Mouse (Mus musculus) CH12.LX (cell line): ENCODE measurements at regions not wholly inside any gene's neighbourhood (a gene's known extent, or its start where the extent isn't known, plus 50 kb on each side); places are given as distances from the start of the nearest gene placed in this dataset.

Experiments used
- DNase-seq: peaks from one replicate; pipeline ENCODE4 v3.0.0-alpha.2; 2013; ENCODE audit errors: extremely low read depth
- H3K27ac ChIP-seq: 2 replicates; pipeline ENCODE4 v1.5.1; 2012; ENCODE audit warnings: low read depth, mild to moderate bottlenecking, control low read depth, moderate library complexity; ENCODE audit not compliant: insufficient read depth
- H3K27me3 ChIP-seq: replicated peaks from 2 replicates; pipeline ENCODE3; 2012; ENCODE audit warnings: inconsistent platforms
- H3K36me3 ChIP-seq, 2 experiments: replicated peaks in 1 of 2; 2 replicates each; pipeline versions ENCODE3 to v1.6.1; 2012; ENCODE audit warnings: inconsistent platforms in 1 of 2, low read length in 1 of 2, mild to moderate bottlenecking in 1 of 2, mixed read lengths in 1 of 2, moderate library complexity in 1 of 2; ENCODE audit not compliant: control insufficient read depth in 1 of 2, insufficient read depth in 1 of 2
- H3K4me1 ChIP-seq, 2 experiments: 2 replicates each; pipeline ENCODE4 v1.6.1; 2012; ENCODE audit warnings: inconsistent platforms in 1 of 2, moderate library complexity in 1 of 2; ENCODE audit not compliant: insufficient read depth in 2 of 2, control insufficient read depth in 1 of 2
- H3K4me2 ChIP-seq: 2 replicates; pipeline ENCODE4 v1.6.1; 2012; ENCODE audit warnings: low read depth, mild to moderate bottlenecking, control low read depth; ENCODE audit not compliant: poor library complexity, insufficient read depth, severe bottlenecking
- H3K4me3 ChIP-seq, 3 experiments: fragments of 150-350 bp in 1 of 3; sonication (generic) in 1 of 3; replicated peaks in 1 of 3; 2 replicates each; pipeline versions ENCODE3 to v1.5.1; 2011 to 2012; ENCODE audit warnings: low read depth in 2 of 3, low read length in 2 of 3, mild to moderate bottlenecking in 2 of 3, moderate library complexity in 2 of 3, control low read depth in 1 of 3, improper control_type of control experiment in 1 of 3, inconsistent platforms in 1 of 3, mixed read lengths in 1 of 3; ENCODE audit not compliant: poor library complexity in 1 of 3
- H3K79me2 ChIP-seq: replicated peaks from 2 replicates; pipeline ENCODE4 v1.6.1; 2012; ENCODE audit warnings: mild to moderate bottlenecking, moderate library complexity; ENCODE audit not compliant: control insufficient read depth, poor library complexity, insufficient read depth, severe bottlenecking; ENCODE audit errors: extremely low read depth
- H3K9ac ChIP-seq: 2 replicates; pipeline ENCODE4 v1.6.1; 2012; ENCODE audit warnings: low read depth, mild to moderate bottlenecking, control low read depth, moderate library complexity; ENCODE audit not compliant: insufficient read depth
- H3K9me3 ChIP-seq: replicated peaks from 2 replicates; pipeline ENCODE3; 2012; ENCODE audit warnings: low read length, inconsistent platforms, mixed read lengths
- BHLHE40 ChIP-seq: IDR thresholded peaks from 2 replicates; pipeline ENCODE4 v1.6.1; 2011; ENCODE audit warnings: mild to moderate bottlenecking, low read depth, low read length, improper control_type of control experiment
- CHD2 ChIP-seq: IDR thresholded peaks from 2 replicates; pipeline ENCODE4 v1.6.1; 2011; ENCODE audit warnings: low read length, improper control_type of control experiment
- CTCF ChIP-seq, 2 experiments: IDR thresholded peaks in 1 of 2; conservative IDR thresholded peaks in 1 of 2; 2 replicates each; pipeline ENCODE4 v1.5.1; 2011 to 2012; ENCODE audit warnings: low read depth in 2 of 2, low read length in 2 of 2, improper control_type of control experiment in 1 of 2, inconsistent platforms in 1 of 2, mild to moderate bottlenecking in 1 of 2, moderate library complexity in 1 of 2
- ELF1 ChIP-seq: IDR thresholded peaks from 2 replicates; pipeline ENCODE4 v1.6.1; 2014; ENCODE audit warnings: low read depth, mild to moderate bottlenecking, inconsistent platforms, low read length, improper control_type of control experiment
- EP300 ChIP-seq: IDR thresholded peaks from 2 replicates; pipeline ENCODE4 v1.6.1; 2011; ENCODE audit warnings: low read length, improper control_type of control experiment
- GABPA ChIP-seq: IDR thresholded peaks from 2 replicates; pipeline ENCODE4 v1.6.1; 2012; ENCODE audit warnings: low read depth, low read length, improper control_type of control experiment, inconsistent platforms; ENCODE audit not compliant: insufficient replicate concordance
- JUND ChIP-seq: conservative IDR thresholded peaks from 2 replicates; pipeline ENCODE4 v1.6.1; 2011; ENCODE audit warnings: low read depth, low read length, improper control_type of control experiment
- MAFK ChIP-seq: IDR thresholded peaks from 2 replicates; pipeline ENCODE4 v1.6.1; 2011; ENCODE audit warnings: low read length, improper control_type of control experiment; ENCODE audit not compliant: insufficient replicate concordance
- TBP ChIP-seq: conservative IDR thresholded peaks from 2 replicates; pipeline ENCODE4 v1.6.1; 2011; ENCODE audit warnings: low read depth, low read length, improper control_type of control experiment
- dilution Hi-C: fragments of 300-500 bp; cut with MboI; formaldehyde crosslinking; loops from 2 replicates; pipeline ENCODE4 v1.14.3; 2020; ENCODE audit warnings: low sequenced_read_pairs; ENCODE audit not compliant: extremely low pct_unique_long_range_greater_than_20kb, extremely low pct_ligation_motif_present
- in situ Hi-C: fragments of 300-500 bp; cut with MboI; formaldehyde crosslinking; loops from 3 replicates; pipeline ENCODE4 v1.14.3; 2019; ENCODE audit warnings: low sequenced_read_pairs, low pct_ligation_motif_present, low pct_unique_long_range_greater_than_20kb, mixed read lengths

GRCm38 (mm10) chr14:76816666-76817065 is 219.9 kb upstream of the Ccdc122 start:
- no peaks in the 10 kb centered on the region for H3K27me3 ChIP-seq
- dilution Hi-C loops: no loop called here

GRCm38 (mm10) chr14:76812155-76812875 is 224.3 kb upstream of the Ccdc122 start:
- dilution Hi-C loops: no loop called here

More at GRCm38 (mm10) chr14:76816666-76817065, 219.9 kb upstream of the Ccdc122 start:
- no peaks in the 10 kb centered on the region for H3K36me3 ChIP-seq
- no peaks in the 10 kb centered on the region for H3K79me2 ChIP-seq
- TF ChIP-seq GABPA (no peak), TBP (no peak), MAFK (no peak), CTCF (conservative IDR thresholded peaks at IDR 0.05 in 1 of 2, IDR thresholded peaks at IDR 0.05 in 1 of 2; ENCODE audit: low read depth in 2 of 2, low read length in 2 of 2) (no peak), ELF1 (no peak), JUND (no peak), BHLHE40 (no peak), CHD2 (no peak)
- no peak overlapping the region for H3K27ac ChIP-seq
- in situ Hi-C loops: no loop called here
- H3K9ac ChIP-seq: no peak overlapping the region
- H3K4me2 ChIP-seq: no peak overlapping the region
- no peak overlapping the region for H3K4me3 ChIP-seq
- H3K4me1 ChIP-seq: no peaks in the 10 kb centered on the region
- no peak for DNase-seq
- H3K9me3 ChIP-seq: no peaks in the 10 kb centered on the region

GRCm38 (mm10) chr14:76810697-76811589 is 225.6 kb upstream of the Ccdc122 start:
- DNase-seq: no peak
- Histone ChIP-seq H3K27ac (no peak overlapping the region), H3K36me3 (no peaks in the 10 kb centered on the region), H3K27me3 (no peaks in the 10 kb centered on the region), H3K4me1 (no peaks in the 10 kb centered on the region), H3K9me3 (peaks cover 2% of the 10 kb centered on the region), H3K4me2 (no peak overlapping the region)
- in situ Hi-C loops: no loop called here
- dilution Hi-C loops: no loop called here
- no peak for TF ChIP-seq EP300
- TF ChIP-seq, all 38 proteins: peak for 0
- Histone ChIP-seq H3K79me2 (no peaks in the 10 kb centered on the region), H3K4me3 (no peak overlapping the region), H3K9ac (no peak overlapping the region)

More at GRCm38 (mm10) chr14:76812155-76812875, 224.3 kb upstream of the Ccdc122 start:
- in situ Hi-C loops: no loop called here
- TF ChIP-seq CTCF (conservative IDR thresholded peaks at IDR 0.05 in 1 of 2, IDR thresholded peaks at IDR 0.05 in 1 of 2; ENCODE audit: low read depth in 2 of 2, low read length in 2 of 2) (no peak), TBP (no peak)
- Histone ChIP-seq H3K9me3 (no peaks in the 10 kb centered on the region), H3K79me2 (no peaks in the 10 kb centered on the region), H3K9ac (no peak overlapping the region), H3K4me1 (no peaks in the 10 kb centered on the region), H3K36me3 (no peaks in the 10 kb centered on the region), H3K4me2 (no peak overlapping the region), H3K27ac (no peak overlapping the region), H3K27me3 (no peaks in the 10 kb centered on the region), H3K4me3 (no peak overlapping the region)
- no peak for DNase-seq
